Mouse (Mus musculus): ENCODE data around the gene 1700019A02Rik.

1700019A02Rik gene

GRCm38 (mm10) chr1:53187536-53187935 is at the start of gene 1700019A02Rik:
1700019A02Rik (minus strand) TSS chr1:53187636.
- no peak for DNase-seq (ENCODE audit: low spot score)

GRCm38 (mm10) chr1:53226063-53226462 is 38.6 kb upstream of the 1700019A02Rik start:
- DNase-seq (ENCODE audit: low spot score), result no peak

- no peak for DNase-seq (ENCODE audit: low spot score)
Measured at GRCm38 (mm10) chr1:53225616-53226015, 38.2 kb upstream of the 1700019A02Rik start.

GRCm38 (mm10) chr1:53224775-53225174 is 37.3 kb upstream of the 1700019A02Rik start:
- DNase-seq (ENCODE audit: low spot score), result no peak

- no peak for DNase-seq (ENCODE audit: low spot score)
Measured at GRCm38 (mm10) chr1:53210136-53210535, 22.7 kb upstream of the 1700019A02Rik start.

- no peak for DNase-seq (ENCODE audit: low spot score)
Measured at GRCm38 (mm10) chr1:53203902-53204301, 16.5 kb upstream of the 1700019A02Rik start.

- DNase-seq (ENCODE audit: low spot score), result no peak
Measured at GRCm38 (mm10) chr1:53201630-53202199, 14.3 kb upstream of the 1700019A02Rik start.

GRCm38 (mm10) chr1:53194536-53194935 is 7.1 kb upstream of the 1700019A02Rik start:
- no peak for DNase-seq (ENCODE audit: low spot score)

- DNase-seq (ENCODE audit: low spot score), result no peak
Measured at GRCm38 (mm10) chr1:53191234-53191633, 3.8 kb upstream of the 1700019A02Rik start.

- no peak for DNase-seq (ENCODE audit: low spot score)
Measured at GRCm38 (mm10) chr1:53189620-53190019, 2.2 kb upstream of the 1700019A02Rik start.

GRCm38 (mm10) chr1:53186301-53186700 is 1.1 kb downstream of the 1700019A02Rik start:
- no peak for DNase-seq (ENCODE audit: low spot score)

- no peak for DNase-seq (ENCODE audit: low spot score)
Measured at GRCm38 (mm10) chr1:53157715-53158114, 29.7 kb downstream of the 1700019A02Rik start.

- no peak for DNase-seq (ENCODE audit: low spot score)
Measured at GRCm38 (mm10) chr1:53123066-53123465, 64.4 kb downstream of the 1700019A02Rik start.

- DNase-seq (ENCODE audit: low spot score), result no peak
Measured at GRCm38 (mm10) chr1:53110561-53110960, 76.9 kb downstream of the 1700019A02Rik start.

All from adipocyte (in vitro differentiated cells).